Mouse (Mus musculus): ENCODE data around the gene Map7d1. TPM values are rescaled to one million over a fixed set of nuclear protein-coding genes. Genes with fewer than 3 reads are reported as not detected.

Map7d1 gene
- polyA plus RNA-seq, 1 experiment from 2014 or later = 7.2 TPM

DNA sequence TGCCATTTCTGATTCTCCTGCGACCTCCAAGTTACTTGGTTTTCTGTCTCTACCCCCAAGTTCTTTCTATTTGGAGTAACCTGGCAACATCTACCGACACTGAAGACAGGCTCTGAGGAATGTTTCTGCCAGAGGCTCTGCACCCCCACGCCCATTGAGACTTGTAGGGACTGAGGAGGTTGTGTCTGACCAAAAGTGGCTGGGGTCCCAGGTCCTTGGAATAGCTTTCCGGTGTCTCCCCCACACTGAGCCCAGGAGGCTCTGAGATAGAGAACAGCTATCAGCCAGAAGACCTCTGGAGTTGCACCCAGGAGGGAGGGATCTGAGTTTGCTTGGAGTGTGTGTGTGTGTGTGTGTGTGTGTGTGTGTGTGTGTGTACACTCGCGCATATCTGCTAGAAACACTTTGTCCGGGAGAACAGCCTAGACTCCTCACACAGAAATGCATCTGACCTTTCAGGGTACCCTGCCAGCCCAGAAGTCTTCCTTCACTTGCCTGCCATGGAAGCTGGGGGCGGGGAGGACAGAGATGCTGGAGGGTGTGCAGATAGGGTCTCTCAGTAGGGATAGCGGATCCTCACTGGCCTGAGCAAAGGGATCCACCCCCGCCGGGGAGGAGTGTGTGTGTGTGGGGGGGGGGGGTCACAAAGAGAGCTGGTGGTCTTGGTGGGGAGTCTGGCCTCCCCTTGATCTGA, 31.3 kb upstream of the Map7d1 start:
- Histone ChIP-seq H3K27me3 (ENCODE audit: insufficient read depth, low read length) (peaks cover 50% of the 10 kb centered on the region), H3K4me2 (ENCODE audit: low read depth, low read length) (no peak overlapping the region), H3K9ac (replicated peaks) (no peak overlapping the region), H3K4me1 (ENCODE audit: insufficient read depth) (peaks cover 5% of the 10 kb centered on the region), H3K27ac (ENCODE audit: low read depth) (no peak overlapping the region), H3K9me3 (ENCODE audit: low read length) (no peaks in the 10 kb centered on the region), H3K36me3 (replicated peaks; ENCODE audit: insufficient read depth, low read length) (no peaks in the 10 kb centered on the region), H3K4me3 (ENCODE audit: low read depth, low read length) (no peak overlapping the region)
- ATAC-seq (no peak), DNase-seq (no peak)
- WGBS (ENCODE audit: insufficient replicate concordance) = 29% methylated on average over 11 of the region's 11 CpGs
- TF ChIP-seq EP300 (IDR thresholded peaks at IDR 0.05; ENCODE audit: low read depth) (no peak), CTCF (IDR thresholded peaks at IDR 0.05; ENCODE audit: low read depth) (no peak)

DNA sequence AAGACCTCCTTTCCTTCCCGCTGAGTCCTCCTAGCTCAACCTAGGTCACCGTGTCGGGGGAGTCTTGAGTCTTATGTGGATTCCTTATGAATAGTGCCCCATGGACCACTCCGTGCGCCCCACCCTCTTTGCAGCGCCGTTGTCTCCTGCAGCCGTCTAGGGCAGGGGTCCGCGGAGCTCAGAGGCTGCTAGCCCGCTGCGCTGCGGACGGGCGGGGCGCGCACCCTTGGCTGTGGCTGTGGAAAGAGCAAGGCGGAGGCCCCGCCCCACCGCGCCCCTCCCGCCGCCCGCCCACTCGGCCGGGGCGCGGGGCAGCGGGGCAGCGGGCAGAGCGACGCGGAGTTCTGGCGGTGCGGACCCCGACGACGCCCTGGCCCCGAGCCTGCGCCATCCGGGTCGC, 30.3 kb upstream of the Map7d1 start, which contains the start of gene Col8a2:
Col8a2 (plus strand) TSS at position 302 of the 400 bp plus-strand sequence.
- ATAC-seq (no peak), DNase-seq (peak; percentile 37)
- WGBS (ENCODE audit: insufficient replicate concordance) = 3% methylated on average over 24 of the region's 42 CpGs
- no peaks in the 10 kb centered on the region for H3K36me3 ChIP-seq (replicated peaks; ENCODE audit: insufficient read depth, low read length)
- peaks cover 5% of the 10 kb centered on the region for H3K4me1 ChIP-seq (ENCODE audit: insufficient read depth)
- peaks cover 50% of the 10 kb centered on the region for H3K27me3 ChIP-seq (ENCODE audit: insufficient read depth, low read length)
- peak within 1 kb of the TSS; percentile 64 for H3K4me2 ChIP-seq (ENCODE audit: low read depth, low read length)
- H3K9me3 ChIP-seq (ENCODE audit: low read length) = no peaks in the 10 kb centered on the region
- no peak within 1 kb of the TSS for H3K9ac ChIP-seq (replicated peaks)
- no peak within 1 kb of the TSS for H3K27ac ChIP-seq (ENCODE audit: low read depth)
- no peak for TF ChIP-seq EP300 (IDR thresholded peaks at IDR 0.05; ENCODE audit: low read depth)
- TF ChIP-seq CTCF (IDR thresholded peaks at IDR 0.05; ENCODE audit: low read depth) = no peak
- H3K4me3 ChIP-seq (ENCODE audit: low read depth, low read length) = peak within 1 kb of the TSS; percentile 38

DNA sequence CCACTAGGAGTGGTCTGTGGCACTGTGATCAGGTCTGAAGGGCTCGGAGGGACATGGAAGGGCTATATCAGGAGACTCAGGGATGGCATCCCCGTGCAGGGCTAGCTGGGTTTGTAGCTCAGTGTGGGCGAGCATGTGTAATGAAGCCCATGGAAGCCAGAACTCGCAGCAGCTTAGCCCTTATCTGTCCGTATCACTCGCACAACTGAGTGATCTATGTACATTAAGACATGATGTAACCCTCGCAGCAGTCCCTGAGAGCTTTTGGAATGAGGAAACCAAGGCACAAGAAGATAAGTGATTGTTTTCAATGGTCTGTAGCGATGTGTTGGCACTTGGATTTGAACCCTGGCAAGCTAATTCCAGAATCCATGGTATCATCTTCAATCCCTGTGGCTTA, 27.4 kb upstream of the Map7d1 start:
- H3K4me3 ChIP-seq (ENCODE audit: low read depth, low read length) = no peak overlapping the region
- H3K9me3 ChIP-seq (ENCODE audit: low read length) = no peaks in the 10 kb centered on the region
- ATAC-seq (no peak), DNase-seq (no peak)
- 66% methylated on average over 8 of the region's 8 CpGs for WGBS (ENCODE audit: insufficient replicate concordance)
- TF ChIP-seq CTCF (IDR thresholded peaks at IDR 0.05; ENCODE audit: low read depth) = no peak
- no peak for TF ChIP-seq EP300 (IDR thresholded peaks at IDR 0.05; ENCODE audit: low read depth)
- H3K4me2 ChIP-seq (ENCODE audit: low read depth, low read length) = no peak overlapping the region
- no peaks in the 10 kb centered on the region for H3K36me3 ChIP-seq (replicated peaks; ENCODE audit: insufficient read depth, low read length)
- H3K27ac ChIP-seq (ENCODE audit: low read depth) = no peak overlapping the region
- no peak overlapping the region for H3K9ac ChIP-seq (replicated peaks)
- H3K27me3 ChIP-seq (ENCODE audit: insufficient read depth, low read length) = peaks cover 48% of the 10 kb centered on the region
- H3K4me1 ChIP-seq (ENCODE audit: insufficient read depth) = peaks cover 5% of the 10 kb centered on the region

DNA sequence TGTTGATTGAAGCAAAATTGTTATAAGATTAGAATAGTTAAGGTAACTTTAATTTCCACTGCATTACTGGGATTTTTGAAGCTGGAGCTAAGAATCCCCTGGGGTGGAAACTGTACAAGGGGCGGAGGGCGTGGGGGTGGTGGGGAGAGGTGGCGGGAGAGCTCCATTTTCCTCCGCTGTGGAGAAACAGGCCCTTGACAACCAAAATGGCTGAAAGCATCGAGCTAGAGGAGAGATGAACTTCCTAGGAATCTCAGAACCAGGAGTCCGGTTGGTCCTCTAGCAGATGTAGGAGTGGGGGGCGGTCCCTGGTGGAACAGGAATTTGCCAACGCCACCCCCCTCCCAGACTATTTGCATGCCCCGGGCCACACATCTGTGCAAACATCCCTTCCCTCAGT, 25.6 kb upstream of the Map7d1 start:
- no peak for TF ChIP-seq CTCF (IDR thresholded peaks at IDR 0.05; ENCODE audit: low read depth)
- TF ChIP-seq EP300 (IDR thresholded peaks at IDR 0.05; ENCODE audit: low read depth) = no peak
- H3K36me3 ChIP-seq (replicated peaks; ENCODE audit: insufficient read depth, low read length) = no peaks in the 10 kb centered on the region
- H3K27ac ChIP-seq (ENCODE audit: low read depth) = no peak overlapping the region
- no peak for DNase-seq
- 65% methylated on average over 9 of the region's 9 CpGs for WGBS (ENCODE audit: insufficient replicate concordance)
- ATAC-seq = no peak
- no peaks in the 10 kb centered on the region for H3K9me3 ChIP-seq (ENCODE audit: low read length)
- no peak overlapping the region for H3K9ac ChIP-seq (replicated peaks)
- H3K4me2 ChIP-seq (ENCODE audit: low read depth, low read length) = no peak overlapping the region
- H3K27me3 ChIP-seq (ENCODE audit: insufficient read depth, low read length) = peaks cover 30% of the 10 kb centered on the region
- no peak overlapping the region for H3K4me3 ChIP-seq (ENCODE audit: low read depth, low read length)
- H3K4me1 ChIP-seq (ENCODE audit: insufficient read depth) = peaks cover 5% of the 10 kb centered on the region

DNA sequence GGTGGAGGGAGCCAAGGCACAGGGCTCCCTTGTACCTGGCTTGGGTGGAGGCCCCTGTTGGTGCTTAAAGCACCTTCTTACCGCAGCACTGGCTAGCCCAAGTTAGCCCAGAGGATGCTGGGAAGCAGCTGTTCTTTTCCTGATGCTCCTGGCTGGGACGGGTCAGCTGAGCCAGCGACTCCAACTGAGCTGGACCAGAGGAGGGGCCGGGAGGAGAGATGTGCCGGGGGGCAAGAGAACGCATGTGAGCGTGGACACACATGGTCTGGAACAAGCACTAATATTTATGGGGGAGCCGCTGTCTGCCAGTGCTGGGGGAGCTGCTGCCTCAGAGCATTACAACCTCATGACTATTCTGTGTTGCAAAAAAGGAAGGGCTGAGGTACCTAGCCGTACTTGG, 22.8 kb upstream of the Map7d1 start:
- H3K4me3 ChIP-seq (ENCODE audit: low read depth, low read length) = no peak overlapping the region
- no peaks in the 10 kb centered on the region for H3K4me1 ChIP-seq (ENCODE audit: insufficient read depth)
- WGBS (ENCODE audit: insufficient replicate concordance) = 79% methylated on average over 9 of the region's 9 CpGs
- no peak for ATAC-seq
- no peak overlapping the region for H3K27ac ChIP-seq (ENCODE audit: low read depth)
- H3K4me2 ChIP-seq (ENCODE audit: low read depth, low read length) = no peak overlapping the region
- no peak for DNase-seq
- H3K27me3 ChIP-seq (ENCODE audit: insufficient read depth, low read length) = peaks cover 7% of the 10 kb centered on the region; the same call in 1 of the 2 replicates
- no peak overlapping the region for H3K9ac ChIP-seq (replicated peaks)
- no peak for TF ChIP-seq EP300 (IDR thresholded peaks at IDR 0.05; ENCODE audit: low read depth)
- TF ChIP-seq CTCF (IDR thresholded peaks at IDR 0.05; ENCODE audit: low read depth) = no peak
- peaks cover 5% of the 10 kb centered on the region for H3K36me3 ChIP-seq (replicated peaks; ENCODE audit: insufficient read depth, low read length)
- H3K9me3 ChIP-seq (ENCODE audit: low read length) = no peaks in the 10 kb centered on the region

DNA sequence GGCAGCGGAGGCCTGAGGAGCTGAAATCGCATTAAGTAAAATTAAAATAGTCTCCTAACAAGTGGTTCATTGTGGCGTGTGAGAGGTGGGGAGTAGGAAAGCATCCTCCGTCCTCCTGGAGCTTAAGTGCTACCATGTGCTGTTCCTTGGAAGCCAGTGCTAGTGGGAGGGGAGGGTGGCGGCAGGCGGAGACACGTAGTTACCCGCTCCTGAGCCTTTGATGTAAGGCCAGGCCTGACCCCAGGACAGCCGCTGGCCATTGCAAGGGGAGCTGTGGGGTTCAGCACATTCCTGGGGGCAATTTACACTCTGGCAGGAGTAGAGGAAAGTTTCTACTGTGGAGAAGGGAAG, 22.4 kb upstream of the Map7d1 start:
- Histone ChIP-seq H3K4me2 (ENCODE audit: low read depth, low read length) (no peak overlapping the region), H3K27me3 (ENCODE audit: insufficient read depth, low read length) (0 out of 2 replicates have a peak, but pooled peaks cover 4% of the 10 kb centered on the region)

More for the DNA sequence above, 22.4 kb upstream of the Map7d1 start:
- ATAC-seq (no peak), DNase-seq (no peak)
- H3K27ac ChIP-seq (ENCODE audit: low read depth) = no peak overlapping the region
- H3K4me1 ChIP-seq (ENCODE audit: insufficient read depth) = no peaks in the 10 kb centered on the region
- H3K4me3 ChIP-seq (ENCODE audit: low read depth, low read length) = no peak overlapping the region
- H3K36me3 ChIP-seq (replicated peaks; ENCODE audit: insufficient read depth, low read length) = peaks cover 9% of the 10 kb centered on the region
- 67% methylated on average over 9 of the region's 9 CpGs for WGBS (ENCODE audit: insufficient replicate concordance)
- no peaks in the 10 kb centered on the region for H3K9me3 ChIP-seq (ENCODE audit: low read length)
- TF ChIP-seq CTCF (IDR thresholded peaks at IDR 0.05; ENCODE audit: low read depth) (no peak), EP300 (IDR thresholded peaks at IDR 0.05; ENCODE audit: low read depth) (no peak)
- no peak overlapping the region for H3K9ac ChIP-seq (replicated peaks)
